In the genomic region with DNA sequence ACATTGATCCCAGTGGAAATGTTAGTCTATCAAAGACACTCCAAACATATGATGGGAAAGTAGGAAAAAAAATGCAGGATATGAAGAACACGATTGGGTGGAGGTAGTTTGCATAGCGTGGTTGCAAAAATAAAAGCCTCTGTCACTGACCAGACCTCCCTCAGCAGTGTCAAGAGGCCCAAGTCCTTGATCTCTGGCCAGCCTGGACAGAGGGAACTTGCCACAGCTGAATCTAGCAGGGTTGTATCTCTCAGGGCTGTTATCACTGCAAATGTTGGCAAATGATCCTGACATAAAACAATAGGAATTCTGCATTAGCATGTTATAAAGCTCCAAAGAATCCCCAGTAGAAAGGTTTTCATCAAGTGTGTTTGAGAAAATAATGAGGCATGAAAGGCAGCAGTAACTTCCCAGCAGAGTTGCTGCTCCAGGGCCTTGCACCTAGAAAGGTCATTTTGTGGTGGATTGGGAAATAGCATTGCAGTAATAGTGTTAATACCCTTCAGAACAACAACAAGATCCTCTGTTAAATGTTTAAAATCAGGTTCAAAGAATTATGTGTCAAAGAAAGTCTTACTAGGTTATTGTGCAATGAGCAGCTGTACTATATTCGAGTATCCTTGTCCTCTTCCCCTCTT, we compare ENCODE assay signal across 13 mouse cellular contexts. TPM values are rescaled to one million over a fixed set of nuclear protein-coding genes. Genes with fewer than 3 reads are reported as not detected.
A peak's percentile ranks its signal among the peaks of the same experiment; 100 is the strongest.
DNase-seq lines count a peak whose midpoint lies in the region; ATAC-seq and TF ChIP-seq lines count a peak whose summit lies in the region.
"Had no signal": no experiment of that assay in that cellular context is flagged by ENCODE, and none has a peak within 500 bp of the region (broad histone marks: within the 10 kb centered on the region; RNA-seq: fewer than 3 reads in every experiment).

No protein-coding gene starts in this region.

- H3K4me1 ChIP-seq in lung, postnatal 0 days (ENCODE audit: insufficient read depth, low read depth, low read length) = no peaks in the 10 kb centered on the region
- H3K4me1 ChIP-seq: midbrain, embryonic 15.5 days had no signal

- DNase-seq in gastrocnemius, postnatal 14 days = peak; percentile 28
- DNase-seq in gastrocnemius, postnatal 36 days = no peak
- peak; percentile 25 for DNase-seq in lung, postnatal 0 days (ENCODE audit: low spot score)
- no peak for DNase-seq in lung, postnatal 4 days
- DNase-seq in adrenal gland, postnatal 14 days = peak; percentile 45
- peak; percentile 28 for DNase-seq in lung, postnatal 25 days (ENCODE audit: low spot score)
- DNase-seq in layer of hippocampus, adult 11-12 months (ENCODE audit: low spot score) = no peak
- DNase-seq in thymus, postnatal 36 days = no peak
- DNase-seq: kidney, postnatal 4 days; thymus, adult 2 months had no signal

- no peak for TF ChIP-seq CTCF in lung, postnatal 0 days (IDR thresholded peaks at IDR 0.05)

- H3K4me2 ChIP-seq in lung, postnatal 0 days (replicated peaks; ENCODE audit: low read depth, low read length) = no peak overlapping the region
- H3K4me2 ChIP-seq: midbrain, embryonic 15.5 days; neural tube, embryonic 15.5 days had no signal

- no peaks in the 10 kb centered on the region for H3K27me3 ChIP-seq in lung, postnatal 0 days (replicated peaks; ENCODE audit: insufficient read depth, low read length)
- H3K27me3 ChIP-seq: midbrain, embryonic 15.5 days; neural tube, embryonic 15.5 days had no signal

- H3K9me3 ChIP-seq in lung, postnatal 0 days (ENCODE audit: low read length) = no peaks in the 10 kb centered on the region
- H3K9me3 ChIP-seq: midbrain, embryonic 15.5 days; neural tube, embryonic 15.5 days had no signal

- H3K4me3 ChIP-seq in lung, postnatal 0 days (ENCODE audit: low read depth, low read length) = no peak overlapping the region
- H3K4me3 ChIP-seq: midbrain, embryonic 15.5 days; neural tube, embryonic 15.5 days had no signal

- WGBS in lung, postnatal 0 days = 33% methylated on average over 3 of the region's 3 CpGs

- no peak for TF ChIP-seq EP300 in lung, postnatal 0 days (IDR thresholded peaks at IDR 0.05)

- H3K27ac ChIP-seq in lung, postnatal 0 days (ENCODE audit: low read length) = no peak overlapping the region
- H3K27ac ChIP-seq: midbrain, embryonic 15.5 days; neural tube, embryonic 15.5 days had no signal

- intact Hi-C loops in gastrocnemius, postnatal 14 days (cut with DNase I; ENCODE audit: low total_unique reads) = no loop called here
- intact Hi-C loops in gastrocnemius, postnatal 36 days (cut with DNase I) = no loop called here

- no peaks in the 10 kb centered on the region for H3K36me3 ChIP-seq in lung, postnatal 0 days (ENCODE audit: insufficient read depth, low read length)
- H3K36me3 ChIP-seq: midbrain, embryonic 15.5 days; neural tube, embryonic 15.5 days had no signal

- H3K9ac ChIP-seq in lung, postnatal 0 days (replicated peaks; ENCODE audit: low read depth) = no peak overlapping the region
- H3K9ac ChIP-seq: midbrain, embryonic 15.5 days; neural tube, embryonic 15.5 days had no signal

- ATAC-seq in lung, postnatal 0 days = peak; percentile 23; the same call in 1 of the 2 replicates
- ATAC-seq: midbrain, embryonic 15.5 days had no signal

RNA-seq across cellular contexts. Expression of gene Efemp1, which starts 56.0 kb away (rescaled TPM):
- 10 to 100 TPM; 11.5 to 16.2 TPM for total RNA-seq in gastrocnemius, postnatal 14 days (2021)
- total RNA-seq in gastrocnemius, postnatal 36 days (2021) = 1 to 10 TPM; 5.5 to 8.4 TPM
- 25.8 and 39.7 TPM in 2 replicates for polyA plus RNA-seq in lung, postnatal 0 days (2015; fragmentation: Nextera tagmentation; extraction: Ambion mirVana)
- 28.3 and 36.6 TPM in 2 replicates for total RNA-seq in adrenal gland, postnatal 14 days (2021)
- total RNA-seq: common myeloid progenitor, adult 5-6 weeks had no signal

Comparison
In these comparisons a context has a peak if more than half of its experiments do, and no peak if none do; other contexts are left out.
1. DNase-seq: peak in gastrocnemius, postnatal 14 days (single experiment), lung, postnatal 0 days (single experiment), adrenal gland, postnatal 14 days (single experiment) and lung, postnatal 25 days (single experiment); none in gastrocnemius, postnatal 36 days (0 of 2), lung, postnatal 4 days (0 of 2), layer of hippocampus, adult 11-12 months (single experiment) and thymus, postnatal 36 days (0 of 2).